ENCODE assay signal across 10 mouse cellular contexts in genomic region chr6:103306420-103307249, GRCm38 (mm10).
A peak's percentile ranks its signal among the peaks of the same experiment; 100 is the strongest.
DNase-seq lines count a peak whose midpoint lies in the region; ATAC-seq and TF ChIP-seq lines count a peak whose summit lies in the region.
"Had no signal": no experiment of that assay in that cellular context is flagged by ENCODE, and none has a peak within 500 bp of the region (broad histone marks: within the 10 kb centered on the region; RNA-seq: fewer than 3 reads in every experiment).

No protein-coding gene starts in this region.

- ATAC-seq in megakaryocyte progenitor cell, adult 5-6 weeks (replicated peaks; ENCODE audit: poor library complexity) = peak; percentile 95

- no peak for DNase-seq in left cerebral cortex, adult 2 months (ENCODE audit: extremely low spot score in 1 of 2, low spot score in 2 of 2)
- no peak for DNase-seq in left cerebral cortex, postnatal 36 days (ENCODE audit: low spot score in 2 of 2)
- peak; percentile 71 for DNase-seq in NIH3T3 (ENCODE audit: low read depth)
- peak; percentile 52 for DNase-seq in embryo, embryonic 11.5 days (ENCODE audit: low read depth, low spot score)
- DNase-seq in right cerebral cortex, postnatal 14 days = no peak
- DNase-seq in gastrocnemius, postnatal 25 days = no peak
- no peak for DNase-seq in ovary, postnatal 14 days (ENCODE audit: low spot score)

- no peak overlapping the region for H3K4me3 ChIP-seq in left cerebral cortex, adult 2 months
- H3K4me3 ChIP-seq: embryonic facial prominence, embryonic 13.5 days; lung, embryonic 15.5 days had no signal

- H3K27ac ChIP-seq in left cerebral cortex, adult 2 months = no peak overlapping the region
- H3K27ac ChIP-seq: embryonic facial prominence, embryonic 13.5 days; lung, embryonic 15.5 days had no signal

- intact Hi-C loops in left cerebral cortex, adult 2 months (cut with DNase I) = loop anchor here (1.0 to 2.0 kb wide), 3 partner anchors 206 to 391 kb away; no protein-coding TSS in a partner anchor
- intact Hi-C loops in left cerebral cortex, postnatal 36 days (cut with DNase I) = loop anchor here (1.0 to 5.0 kb wide), 2 partner anchors 206 to 377 kb away; partner anchors contain the start of gene Chl1

- peak; percentile 75 for TF ChIP-seq CTCF in left cerebral cortex, adult 2 months (IDR thresholded peaks at IDR 0.05)

Comparison
In these comparisons a context has a peak if more than half of its experiments do, and no peak if none do; other contexts are left out.
1. DNase-seq: peak in NIH3T3 (single experiment) and embryo, embryonic 11.5 days (single experiment); none in left cerebral cortex, adult 2 months (0 of 2), left cerebral cortex, postnatal 36 days (0 of 2), right cerebral cortex, postnatal 14 days (single experiment), gastrocnemius, postnatal 25 days (single experiment) and ovary, postnatal 14 days (single experiment).